Mouse (Mus musculus) limb, embryonic 13.5 days (tissue): Measurements from ENCODE around the gene Atl1. TPM values are rescaled to one million over a fixed set of nuclear protein-coding genes. Genes with fewer than 3 reads are reported as not detected.

Experiments used
- ATAC-seq: fragments of 200-750 bp; cut with Nextera tagmentation; 2 replicates; pipeline ENCODE4 v1.8.0; 2017; ENCODE audit warnings: low read depth, moderate number of reproducible peaks, moderate TSS enrichment; ENCODE audit not compliant: low FRiP score
- H3K27ac ChIP-seq: fragments of 300-500 bp; sonication (generic); 2 replicates; pipeline ENCODE4 v1.5.1; 2015; ENCODE audit warnings: inconsistent platforms, mild to moderate bottlenecking, moderate library complexity
- H3K27me3 ChIP-seq: fragments of 300-500 bp; sonication (generic); 2 replicates; pipeline ENCODE4 v1.6.1; 2015; ENCODE audit warnings: mild to moderate bottlenecking, inconsistent platforms
- H3K36me3 ChIP-seq: fragments of 300-500 bp; sonication (generic); 2 replicates; pipeline ENCODE4 v1.6.1; 2015; ENCODE audit warnings: inconsistent platforms, mild to moderate bottlenecking, moderate library complexity
- H3K4me1 ChIP-seq: fragments of 300-500 bp; sonication (generic); 2 replicates; pipeline ENCODE4 v1.6.1; 2015; ENCODE audit warnings: inconsistent platforms
- H3K4me2 ChIP-seq: fragments of 300-500 bp; sonication (generic); replicated peaks from 2 replicates; pipeline ENCODE4 v1.6.1; 2015; ENCODE audit warnings: inconsistent platforms, mild to moderate bottlenecking, moderate library complexity
- H3K4me3 ChIP-seq: fragments of 300-500 bp; sonication (generic); 2 replicates; pipeline ENCODE4 v1.5.1; 2015; ENCODE audit warnings: moderate library complexity, mild to moderate bottlenecking, inconsistent platforms
- H3K9ac ChIP-seq: fragments of 300-500 bp; sonication (generic); 2 replicates; pipeline ENCODE4 v1.6.1; 2015; ENCODE audit warnings: mild to moderate bottlenecking, inconsistent platforms
- H3K9me3 ChIP-seq: fragments of 300-500 bp; sonication (generic); 2 replicates; pipeline ENCODE4 v1.6.1; 2016; ENCODE audit warnings: inconsistent platforms
- WGBS: fragments of 180-500 bp; shearing (Covaris S2); methylation state at CpG from one replicate; pipeline ENCODE4 v1.1.7; 2015; 5-methylcytosine and 5-hydroxymethylcytosine counted together
- polyA plus RNA-seq: library from polyadenylated mRNA; unstranded; fragments of >200 nt; fragmentation: Nextera tagmentation; extraction: Ambion mirVana; gene quantifications from 2 replicates; pipeline ENCODE4 v1.2.1, GENCODE M21; 2015

Gene Atl1
- polyA plus RNA-seq, 1 experiment from 2014 or later: 6.1 TPM

GRCm38 (mm10) chr12:69917870-69918269 lies 25.5 kb downstream of the Atl1 start:
- Histone ChIP-seq H3K4me3 (no peak overlapping the region), H3K27ac (no peak overlapping the region), H3K4me2 (no peak overlapping the region), H3K27me3 (no peaks in the 10 kb centered on the region), H3K9ac (no peak overlapping the region), H3K4me1 (no peaks in the 10 kb centered on the region), H3K36me3 (no peaks in the 10 kb centered on the region), H3K9me3 (no peaks in the 10 kb centered on the region)
- no peak for ATAC-seq
- 81% methylated on average over 2 of the region's 2 CpGs for WGBS

GRCm38 (mm10) chr12:69922099-69922498 lies 29.7 kb downstream of the Atl1 start:
- H3K27me3 ChIP-seq: no peaks in the 10 kb centered on the region
- WGBS: 79% methylated on average over 1 of the region's 1 CpGs

GRCm38 (mm10) chr12:69923128-69923527 lies 30.7 kb downstream of the Atl1 start:
- WGBS: 77% methylated on average over 3 of the region's 3 CpGs
- H3K27ac ChIP-seq: no peak overlapping the region
- H3K4me2 ChIP-seq: no peak overlapping the region
- no peaks in the 10 kb centered on the region for H3K9me3 ChIP-seq
- H3K36me3 ChIP-seq: no peaks in the 10 kb centered on the region
- no peak overlapping the region for H3K9ac ChIP-seq
- no peak for ATAC-seq
- no peak overlapping the region for H3K4me3 ChIP-seq
- H3K27me3 ChIP-seq: no peaks in the 10 kb centered on the region
- no peaks in the 10 kb centered on the region for H3K4me1 ChIP-seq

More at GRCm38 (mm10) chr12:69922099-69922498, 29.7 kb downstream of the Atl1 start:
- H3K4me1 ChIP-seq: no peaks in the 10 kb centered on the region
- no peak overlapping the region for H3K27ac ChIP-seq
- H3K4me3 ChIP-seq: no peak overlapping the region
- H3K9ac ChIP-seq: no peak overlapping the region
- no peak overlapping the region for H3K4me2 ChIP-seq
- H3K9me3 ChIP-seq: no peaks in the 10 kb centered on the region
- no peaks in the 10 kb centered on the region for H3K36me3 ChIP-seq
- no peak for ATAC-seq

GRCm38 (mm10) chr12:69923603-69924002 lies 31.2 kb downstream of the Atl1 start:
- Histone ChIP-seq H3K4me1 (no peaks in the 10 kb centered on the region), H3K27ac (no peak overlapping the region), H3K27me3 (no peaks in the 10 kb centered on the region), H3K4me2 (no peak overlapping the region), H3K9ac (no peak overlapping the region), H3K9me3 (no peaks in the 10 kb centered on the region), H3K4me3 (no peak overlapping the region), H3K36me3 (no peaks in the 10 kb centered on the region)
- no peak for ATAC-seq
- WGBS: 62% methylated on average over 3 of the region's 3 CpGs

GRCm38 (mm10) chr12:69924012-69924411 lies 31.6 kb downstream of the Atl1 start:
- Histone ChIP-seq H3K27me3 (no peaks in the 10 kb centered on the region), H3K4me1 (no peaks in the 10 kb centered on the region), H3K4me3 (no peak overlapping the region), H3K4me2 (no peak overlapping the region), H3K9ac (no peak overlapping the region), H3K36me3 (no peaks in the 10 kb centered on the region), H3K27ac (no peak overlapping the region), H3K9me3 (no peaks in the 10 kb centered on the region)
- ATAC-seq: no peak
- 15% methylated on average over 5 of the region's 5 CpGs for WGBS

- ATAC-seq: no peak
- H3K9me3 ChIP-seq: no peaks in the 10 kb centered on the region
- no peaks in the 10 kb centered on the region for H3K4me1 ChIP-seq
- no peak overlapping the region for H3K4me2 ChIP-seq
- no peak overlapping the region for H3K27ac ChIP-seq
- no peaks in the 10 kb centered on the region for H3K36me3 ChIP-seq
- H3K9ac ChIP-seq: no peak overlapping the region
- no peaks in the 10 kb centered on the region for H3K27me3 ChIP-seq
- 50% methylated on average over 7 of the region's 7 CpGs for WGBS
- no peak overlapping the region for H3K4me3 ChIP-seq
Observed at GRCm38 (mm10) chr12:69926716-69927115, 34.3 kb downstream of the Atl1 start.

- Histone ChIP-seq H3K4me1 (no peaks in the 10 kb centered on the region), H3K27me3 (no peaks in the 10 kb centered on the region), H3K4me2 (no peak overlapping the region), H3K36me3 (peaks cover 5% of the 10 kb centered on the region; the same call in 1 of the 2 replicates), H3K4me3 (no peak overlapping the region), H3K9ac (no peak overlapping the region), H3K27ac (no peak overlapping the region), H3K9me3 (no peaks in the 10 kb centered on the region)
- WGBS: 89% methylated on average over 5 of the region's 5 CpGs
- ATAC-seq: no peak
Observed at GRCm38 (mm10) chr12:69937731-69938130, 45.3 kb downstream of the Atl1 start.

- H3K4me1 ChIP-seq: no peaks in the 10 kb centered on the region
Observed at GRCm38 (mm10) chr12:69939291-69939690, 46.9 kb downstream of the Atl1 start.

GRCm38 (mm10) chr12:69941655-69942329 lies 49.4 kb downstream of the Atl1 start:
- no peaks in the 10 kb centered on the region for H3K9me3 ChIP-seq
- H3K4me3 ChIP-seq: no peak overlapping the region
- no peaks in the 10 kb centered on the region for H3K27me3 ChIP-seq
- no peak overlapping the region for H3K9ac ChIP-seq
- 51% methylated on average over 1 of the region's 1 CpGs for WGBS
- H3K4me1 ChIP-seq: no peaks in the 10 kb centered on the region
- no peak for ATAC-seq
- H3K36me3 ChIP-seq: peaks cover 5% of the 10 kb centered on the region; the same call in 1 of the 2 replicates
- H3K4me2 ChIP-seq: no peak overlapping the region
- H3K27ac ChIP-seq: no peak overlapping the region

More at GRCm38 (mm10) chr12:69939291-69939690, 46.9 kb downstream of the Atl1 start:
- no peak overlapping the region for H3K4me3 ChIP-seq
- H3K27ac ChIP-seq: no peak overlapping the region
- no peak overlapping the region for H3K4me2 ChIP-seq
- no peak overlapping the region for H3K9ac ChIP-seq
- no peak for ATAC-seq
- peaks cover 5% of the 10 kb centered on the region; the same call in 1 of the 2 replicates for H3K36me3 ChIP-seq
- no peaks in the 10 kb centered on the region for H3K9me3 ChIP-seq
- no peaks in the 10 kb centered on the region for H3K27me3 ChIP-seq
- 65% methylated on average over 2 of the region's 2 CpGs for WGBS

- Histone ChIP-seq H3K4me2 (no peak overlapping the region), H3K27ac (no peak overlapping the region), H3K27me3 (no peaks in the 10 kb centered on the region), H3K4me3 (no peak overlapping the region), H3K9ac (no peak overlapping the region), H3K36me3 (no peaks in the 10 kb centered on the region), H3K9me3 (no peaks in the 10 kb centered on the region), H3K4me1 (no peaks in the 10 kb centered on the region)
- no peak for ATAC-seq
- 89% methylated on average over 5 of the region's 5 CpGs for WGBS
Observed at GRCm38 (mm10) chr12:69945861-69946260, 53.4 kb downstream of the Atl1 start.

GRCm38 (mm10) chr12:69947502-69947901 lies 55.1 kb downstream of the Atl1 start:
- WGBS: 63% methylated on average over 3 of the region's 3 CpGs
- Histone ChIP-seq H3K27ac (no peak overlapping the region), H3K4me3 (no peak overlapping the region), H3K9me3 (no peaks in the 10 kb centered on the region), H3K4me1 (no peaks in the 10 kb centered on the region), H3K4me2 (no peak overlapping the region), H3K27me3 (no peaks in the 10 kb centered on the region), H3K36me3 (no peaks in the 10 kb centered on the region), H3K9ac (no peak overlapping the region)
- no peak for ATAC-seq

GRCm38 (mm10) chr12:69957378-69957777 lies 65.0 kb downstream of the Atl1 start:
- WGBS: 81% methylated on average over 2 of the region's 2 CpGs
- H3K4me2 ChIP-seq: no peak overlapping the region
- H3K4me3 ChIP-seq: no peak overlapping the region
- no peak overlapping the region for H3K9ac ChIP-seq
- H3K9me3 ChIP-seq: no peaks in the 10 kb centered on the region
- no peaks in the 10 kb centered on the region for H3K4me1 ChIP-seq
- no peak overlapping the region for H3K27ac ChIP-seq
- peaks cover 33% of the 10 kb centered on the region for H3K36me3 ChIP-seq
- no peak for ATAC-seq
- no peaks in the 10 kb centered on the region for H3K27me3 ChIP-seq

- Histone ChIP-seq H3K9ac (no peak overlapping the region), H3K4me2 (no peak overlapping the region), H3K4me3 (no peak overlapping the region), H3K36me3 (peaks cover 67% of the 10 kb centered on the region), H3K9me3 (no peaks in the 10 kb centered on the region), H3K27ac (no peak overlapping the region), H3K4me1 (no peaks in the 10 kb centered on the region), H3K27me3 (no peaks in the 10 kb centered on the region)
- 73% methylated on average over 4 of the region's 4 CpGs for WGBS
- ATAC-seq: no peak
Observed at GRCm38 (mm10) chr12:69962468-69962867, 70.1 kb downstream of the Atl1 start.
